Mouse (Mus musculus) T-helper 2 cell (primary cell): ENCODE results near the gene Safb2.

Source experiments
- in situ Hi-C: fragments of 300-600 bp; cut with MboI, MseI; formaldehyde crosslinking; loops from one replicate; pipeline ENCODE4 v1.15.1; 2025; ENCODE audit warnings: high pct_unique_total_duplicates

The Safb2 gene

GRCm38 (mm10) chr17:56522744-56523143, 61.6 kb downstream of the Safb2 start:
- in situ Hi-C loops, result no loop called here

DNA sequence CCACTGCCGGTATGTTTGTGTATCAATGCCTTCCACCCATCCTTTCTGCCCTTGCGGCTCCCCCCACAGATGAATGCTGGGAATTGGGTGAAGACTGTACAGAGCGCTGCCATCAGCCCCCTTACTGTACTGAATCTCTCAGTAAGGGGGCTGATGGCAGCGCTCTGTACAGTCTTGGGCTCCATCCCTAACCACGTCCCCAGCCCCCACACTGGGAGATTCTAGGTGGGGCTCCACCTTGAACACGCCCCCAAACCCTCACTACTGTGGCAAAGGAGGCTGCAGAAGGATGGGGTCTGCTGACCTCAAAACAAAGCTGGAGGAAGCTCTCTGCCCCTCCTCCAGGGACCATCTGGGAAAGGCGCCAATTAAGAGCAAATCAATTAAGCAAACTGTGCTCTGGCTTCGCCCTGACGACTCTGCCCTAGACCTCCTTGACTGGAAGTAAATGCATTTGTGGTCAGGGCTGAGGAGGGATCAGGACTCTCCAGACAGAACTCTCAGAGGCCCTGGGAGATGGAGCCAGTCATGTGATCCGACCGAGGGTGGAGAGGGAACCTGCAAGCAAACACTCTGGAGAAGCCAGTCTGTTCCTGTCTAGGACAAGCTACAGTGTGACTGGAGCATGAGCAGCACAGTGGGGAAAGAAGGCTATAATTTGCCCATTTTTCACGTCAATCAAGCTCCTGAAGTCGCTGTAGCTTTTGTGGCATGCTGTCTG, 68.5 kb downstream of the Safb2 start:
- in situ Hi-C loops, result no loop called here

DNA sequence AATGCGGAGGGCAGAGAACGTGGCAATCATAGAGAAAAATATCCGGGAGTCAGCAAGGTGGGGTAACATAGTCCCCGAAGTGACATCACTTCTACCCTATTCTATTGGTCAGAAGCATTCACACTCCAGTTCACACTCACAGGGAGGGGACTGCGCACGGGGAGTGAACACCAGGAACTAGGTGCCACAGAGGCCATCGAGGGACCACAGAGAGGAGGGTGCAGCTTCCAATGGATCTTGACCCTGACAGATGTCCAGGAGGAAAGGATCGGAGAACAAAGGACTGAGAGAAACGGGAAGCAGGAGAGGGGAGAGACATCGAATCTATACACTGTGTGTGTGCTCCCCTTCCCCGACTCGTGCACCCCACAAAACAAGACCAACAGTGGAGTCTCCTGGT, 69.5 kb downstream of the Safb2 start:
- in situ Hi-C loops, result no loop called here

- in situ Hi-C loops, result no loop called here
These were observed 70.1 kb downstream of the Safb2 start for GRCm38 (mm10) chr17:56514330-56514729.

- in situ Hi-C loops, result no loop called here
These were observed 72.1 kb downstream of the Safb2 start, which contains the start of gene Znrf4 for GRCm38 (mm10) chr17:56512310-56512709. Gene Znrf4 (minus strand): TSS chr17:56512431.

- in situ Hi-C loops, result no loop called here
These were observed 72.7 kb downstream of the Safb2 start for GRCm38 (mm10) chr17:56511707-56512090.

DNA sequence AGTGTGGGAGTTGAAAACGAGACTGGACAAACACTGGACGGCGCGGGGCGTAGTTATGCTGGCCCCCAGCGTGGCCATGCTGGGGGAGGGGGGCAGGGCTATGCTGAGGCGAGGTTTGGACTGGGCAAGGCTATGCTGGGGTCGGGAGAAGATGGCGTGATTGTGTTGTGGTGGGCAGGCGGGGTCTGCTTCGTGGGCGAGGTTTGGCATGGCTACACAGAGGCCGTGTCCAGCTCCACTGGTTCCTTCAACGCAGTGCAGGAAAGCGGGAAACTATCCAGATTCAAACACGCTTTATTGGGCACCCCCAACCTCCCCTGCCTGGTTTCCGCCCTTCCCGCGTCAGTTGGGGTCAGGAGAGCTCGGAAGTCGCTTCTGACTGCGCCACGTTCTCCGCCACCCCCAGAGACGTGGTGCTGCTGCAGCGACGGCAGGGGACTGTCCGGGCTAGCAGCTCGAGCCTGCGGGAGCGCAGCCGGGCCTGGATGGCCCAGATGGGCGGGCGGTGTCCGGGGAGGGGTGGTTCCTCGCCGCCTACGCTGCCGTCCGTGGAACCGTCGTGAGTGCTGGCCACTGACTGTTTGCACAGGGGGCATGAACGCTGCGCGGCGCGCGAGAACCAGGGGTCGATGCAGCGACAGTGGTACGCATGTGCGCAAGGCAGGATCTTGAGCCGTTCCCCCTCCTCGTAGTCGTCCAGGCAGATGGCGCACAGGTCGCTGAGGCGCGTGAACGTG, 73.2 kb downstream of the Safb2 start:
- in situ Hi-C loops, result no loop called here
